Comparison of ENCODE assay signal across 9 mouse cellular contexts in the genomic region with DNA sequence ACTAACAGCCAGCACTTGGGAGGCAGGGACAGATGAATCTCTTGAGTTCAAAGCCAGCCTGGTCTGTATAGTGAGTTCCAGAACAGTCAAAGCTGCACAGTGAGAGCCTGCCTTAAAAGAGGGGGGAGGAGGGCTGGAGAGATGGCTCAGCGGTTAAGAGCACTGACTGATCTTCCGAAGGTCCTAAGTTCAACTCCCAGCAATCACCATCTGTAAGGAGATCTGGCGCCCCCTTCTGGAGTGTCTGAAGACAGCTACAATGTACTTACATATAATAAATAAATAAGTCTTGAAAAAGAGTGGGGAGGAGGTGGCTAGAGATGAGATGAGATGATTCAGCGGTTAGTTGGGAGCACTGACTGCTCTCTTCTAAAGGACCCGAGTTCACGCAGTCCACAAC. TPM values are rescaled to one million over a fixed set of nuclear protein-coding genes. Genes with fewer than 3 reads are reported as not detected.
DNase-seq lines count a peak whose midpoint lies in the region; ATAC-seq and TF ChIP-seq lines count a peak whose summit lies in the region.
"Had no signal": no experiment of that assay in that cellular context is flagged by ENCODE, and none has a peak within 500 bp of the region (broad histone marks: within the 10 kb centered on the region; RNA-seq: fewer than 3 reads in every experiment).

No protein-coding gene starts in this region.

- no peak overlapping the region for H3K9ac ChIP-seq in limb, embryonic 11.5 days (ENCODE audit: low read length)
- no peak overlapping the region for H3K9ac ChIP-seq in ES-E14 (ENCODE audit: insufficient read depth, low read depth, low read length, poor library complexity, severe bottlenecking)

- no peaks in the 10 kb centered on the region for H3K4me1 ChIP-seq in limb, embryonic 11.5 days (ENCODE audit: control insufficient read depth, insufficient read depth, low read length)
- H3K4me1 ChIP-seq in limb, embryonic 10.5 days: no peaks in the 10 kb centered on the region
- peaks cover 2 to 6% of the 10 kb centered on the region in 2 experiments; a peak in 1 of 4 replicates for H3K4me1 ChIP-seq in ES-E14 (ENCODE audit: control insufficient read depth in 2 of 2, insufficient read depth in 2 of 2, low read length in 2 of 2, poor library complexity in 1 of 2)

- H3K4me2 ChIP-seq in limb, embryonic 11.5 days (ENCODE audit: low read depth, severe bottlenecking): no peak overlapping the region

- DNase-seq in cerebellum, postnatal 10 days: peak; percentile 17 to 34
- DNase-seq in limb, embryonic 11.5 days (ENCODE audit: low spot score): peak; percentile 61
- DNase-seq in limb, embryonic 10.5 days (ENCODE audit: low spot score): no peak
- no peak for DNase-seq in ES-E14 (ENCODE audit: low read depth, low spot score)
- peak; percentile 15 for DNase-seq in lung, postnatal 36 days
- no peak for DNase-seq in urinary bladder, postnatal 10 days (ENCODE audit: low spot score)
- DNase-seq in heart, adult 8-10 months (ENCODE audit: low spot score): no peak

- no peaks in the 10 kb centered on the region for H3K9me3 ChIP-seq in limb, embryonic 11.5 days (ENCODE audit: control insufficient read depth, low read length)
- H3K9me3 ChIP-seq in limb, embryonic 10.5 days (replicated peaks): no peaks in the 10 kb centered on the region
- H3K9me3 ChIP-seq in ES-E14 (ENCODE audit: control insufficient read depth, insufficient read depth, low read depth, low read length): no peaks in the 10 kb centered on the region

- H3K4me3 ChIP-seq in limb, embryonic 11.5 days (ENCODE audit: low read depth, low read length): no peak overlapping the region
- no peak overlapping the region for H3K4me3 ChIP-seq in limb, embryonic 10.5 days
- no peak overlapping the region for H3K4me3 ChIP-seq in ES-E14 (ENCODE audit: insufficient read depth in 1 of 2, low read depth in 1 of 2, low read length in 2 of 2, poor library complexity in 1 of 2, severe bottlenecking in 1 of 2)

- no peak for ATAC-seq in cerebellum, adult (ENCODE audit: insufficient number of reproducible peaks, low FRiP score, low TSS enrichment)
- ATAC-seq in limb, embryonic 11.5 days (ENCODE audit: insufficient number of reproducible peaks, low FRiP score, low TSS enrichment, low read depth): no peak
- ATAC-seq: inflammation-experienced regulatory T-cells, adult 6 months had no signal

- WGBS in limb, embryonic 11.5 days: 85% methylated on average over 6 of the region's 6 CpGs
- WGBS in limb, embryonic 10.5 days: 82% methylated on average over 6 of the region's 6 CpGs

- in situ Hi-C loops in ES-E14 (cut with MboI; ENCODE audit: low sequenced_read_pairs in 2 of 2, unreplicated experiment in 2 of 2): no loop called here

- H3K27ac ChIP-seq in limb, embryonic 11.5 days (replicated peaks; ENCODE audit: low read depth, low read length): no peak overlapping the region
- no peak overlapping the region for H3K27ac ChIP-seq in limb, embryonic 10.5 days
- no peak overlapping the region for H3K27ac ChIP-seq in ES-E14 (ENCODE audit: insufficient read depth, low read depth, low read length, poor library complexity, severe bottlenecking)

- peaks cover 21% of the 10 kb centered on the region for H3K36me3 ChIP-seq in limb, embryonic 11.5 days (ENCODE audit: control insufficient read depth, insufficient read depth, low read length)
- peaks cover 94% of the 10 kb centered on the region for H3K36me3 ChIP-seq in limb, embryonic 10.5 days
- H3K36me3 ChIP-seq in ES-E14 (ENCODE audit: control insufficient read depth, insufficient read depth, low read length, poor library complexity, severe bottlenecking): peaks cover 44% of the 10 kb centered on the region

- no peaks in the 10 kb centered on the region for H3K27me3 ChIP-seq in limb, embryonic 11.5 days (ENCODE audit: control insufficient read depth, insufficient read depth, low read length)
- no peaks in the 10 kb centered on the region for H3K27me3 ChIP-seq in limb, embryonic 10.5 days (ENCODE audit: low read depth, poor library complexity, severe bottlenecking)

TF ChIP-seq in ES-E14, 5 proteins besides CTCF, POLR2A, EP300 and RAD21:
- TF ChIP-seq HCFC1 (IDR thresholded peaks at IDR 0.05; ENCODE audit: borderline replicate concordance, insufficient read depth, low read length) (no peak), ZC3H11A (IDR thresholded peaks at IDR 0.05; ENCODE audit: borderline replicate concordance, low read depth, low read length) (peak; percentile 24; the same call in 1 of the 2 replicates), ZNF384 (IDR thresholded peaks at IDR 0.05; ENCODE audit: low read depth, low read length) (no peak)

RNA-seq across cellular contexts. Expression of gene Sinhcaf, which starts 15.0 kb away (rescaled TPM):
- 224 and 241 TPM in 2 replicates for polyA plus RNA-seq in limb, embryonic 11.5 days (2014; fragmentation: Nextera tagmentation; extraction: Ambion mirVana)
- polyA plus RNA-seq in limb, embryonic 10.5 days (2016; fragmentation: Nextera tagmentation; extraction: Ambion mirVana): 270 and 301 TPM in 2 replicates
- 193 and 205 TPM in 2 replicates for total RNA-seq in ES-E14 (2012; rRNA removed)
- 1 to 10 TPM; 2.7 to 4.9 (median 4.2) TPM for total RNA-seq in heart, adult 8-10 months (2022)

RNA-seq across cellular contexts. Expression of gene Caprin2, which starts 35.2 kb away (rescaled TPM):
- 10.8 and 12.3 TPM in 2 replicates for polyA plus RNA-seq in limb, embryonic 11.5 days (2014; fragmentation: Nextera tagmentation; extraction: Ambion mirVana)
- 15.9 and 18.2 TPM in 2 replicates for polyA plus RNA-seq in limb, embryonic 10.5 days (2016; fragmentation: Nextera tagmentation; extraction: Ambion mirVana)
- 24.8 and 25.7 TPM in 2 replicates for total RNA-seq in ES-E14 (2012; rRNA removed)
- 1 to 10 TPM; 3.7 to 5.9 (median 4.2) TPM for total RNA-seq in heart, adult 8-10 months (2022)

Comparison
In these comparisons a context has a peak if more than half of its experiments do, and no peak if none do; other contexts are left out.
1. DNase-seq: peak in cerebellum, postnatal 10 days (2 of 2), limb, embryonic 11.5 days (single experiment) and lung, postnatal 36 days (single experiment); none in limb, embryonic 10.5 days (single experiment), ES-E14 (single experiment), urinary bladder, postnatal 10 days (single experiment) and heart, adult 8-10 months (single experiment).
2. RNA of gene Sinhcaf, which starts 15.0 kb away (total RNA-seq): 193 to 205 TPM in ES-E14; 2.7 to 4.9 TPM in heart, adult 8-10 months; every median in the first group is over 10 times any median in the second.